Mouse (Mus musculus): Measurements from ENCODE around the gene Obp1b. TPM values are rescaled to one million over a fixed set of nuclear protein-coding genes. Genes with fewer than 3 reads are reported as not detected.
"Not testable (repeated sequence)": the region's sequence is repeated elsewhere in the genome, so short reads cannot be mapped to it uniquely, and the experiment has no call there.

Obp1b gene
- polyA plus RNA-seq (2015; fragmentation: Nextera tagmentation; extraction: Ambion mirVana): not detected in 2 replicates

DNA sequence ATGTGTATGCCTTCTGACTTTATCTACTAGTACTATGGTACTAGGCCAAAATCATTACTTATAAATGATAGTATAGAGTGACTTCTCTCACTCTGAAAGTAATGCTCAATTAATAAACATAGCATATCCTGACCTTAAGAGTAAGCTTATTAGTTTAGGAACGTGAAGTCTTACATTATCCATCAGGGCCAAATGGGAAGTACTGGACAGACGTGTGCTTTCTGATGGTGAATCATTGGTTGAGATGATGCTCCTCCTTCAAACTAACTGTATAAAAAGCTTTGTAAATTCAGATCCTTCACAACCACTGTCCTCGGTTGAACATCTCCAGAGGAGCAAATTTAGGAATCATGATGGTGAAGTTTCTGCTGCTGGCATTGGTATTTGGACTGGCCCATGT lies at the start of gene Obp1b:
Gene Obp1b (plus strand): TSS at position 301 of the 400 bp plus-strand sequence.
- H3K9ac ChIP-seq (replicated peaks); H3K4me2 ChIP-seq (replicated peaks); H3K27me3 ChIP-seq; H3K9me3 ChIP-seq; H3K4me1 ChIP-seq; ATAC-seq (replicated peaks); H3K36me3 ChIP-seq; H3K4me3 ChIP-seq; H3K27ac ChIP-seq (replicated peaks): not testable (repeated sequence)
- no CpG with 5 or more reads among the region's 3 CpGs for WGBS

DNA sequence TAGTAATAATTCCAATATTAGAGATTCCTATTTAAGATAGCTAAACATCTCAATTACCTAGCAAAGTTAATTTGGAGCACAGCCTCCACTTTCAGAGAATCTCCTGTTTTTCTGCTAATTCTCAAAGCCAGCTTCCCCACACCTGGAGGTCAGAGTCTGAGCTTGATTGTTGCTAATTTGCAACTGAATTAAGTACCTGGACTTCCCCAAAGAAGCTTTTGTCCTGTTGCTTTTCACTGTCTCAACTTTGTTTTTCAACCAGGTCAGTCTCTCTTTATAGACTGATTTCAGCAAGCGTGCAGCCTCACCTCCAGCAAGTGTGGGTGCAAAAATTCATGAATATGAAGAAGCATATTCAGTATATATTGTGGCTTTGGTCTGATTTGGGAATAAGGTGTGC lies 15.6 kb downstream of the Obp1b start:
- not testable (repeated sequence) for H3K4me1 ChIP-seq; H3K4me3 ChIP-seq; H3K9ac ChIP-seq (replicated peaks); H3K36me3 ChIP-seq; H3K4me2 ChIP-seq (replicated peaks); H3K27me3 ChIP-seq; H3K9me3 ChIP-seq; ATAC-seq (replicated peaks); H3K27ac ChIP-seq (replicated peaks)
- 53% methylated on average over 1 of the region's 1 CpGs for WGBS

DNA sequence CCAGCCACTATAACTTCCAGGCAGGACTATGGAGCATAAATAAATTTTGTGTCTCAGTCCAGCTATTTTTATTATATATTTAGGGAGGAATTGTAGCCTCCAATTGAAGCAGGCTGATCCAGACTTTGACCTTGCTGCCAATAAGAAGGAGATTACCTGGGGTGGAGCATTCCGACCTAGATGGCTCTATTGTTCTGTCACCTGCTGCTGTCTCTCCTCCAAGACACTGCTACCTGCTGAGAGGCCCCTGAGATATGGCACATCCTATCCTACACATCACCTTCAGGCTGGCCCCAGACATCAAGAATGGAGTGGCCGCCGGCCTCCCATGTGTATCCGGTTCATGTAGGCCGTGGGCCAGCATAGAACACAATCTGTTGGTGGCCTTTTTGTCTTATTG lies 16.3 kb downstream of the Obp1b start:
- Histone ChIP-seq H3K27ac (replicated peaks) (no peak overlapping the region), H3K4me1 (no peaks in the 10 kb centered on the region), H3K27me3 (no peaks in the 10 kb centered on the region), H3K9me3 (no peaks in the 10 kb centered on the region; the same call in 1 of the 2 replicates), H3K36me3 (no peaks in the 10 kb centered on the region), H3K4me2 (replicated peaks) (no peak overlapping the region), H3K4me3 (no peak overlapping the region), H3K9ac (replicated peaks) (no peak overlapping the region)
- no peak for ATAC-seq (replicated peaks)
- 91% methylated on average over 5 of the region's 5 CpGs for WGBS

Other genes starting within 250 kb of the Obp1b start
- not detected in 2 replicates for gene Obp1a, start 95.4 kb upstream of the Obp1b start, polyA plus RNA-seq (2015; fragmentation: Nextera tagmentation; extraction: Ambion mirVana)
- not detected in 2 replicates for gene Gm5938, start 61.3 kb upstream of the Obp1b start, polyA plus RNA-seq (2015; fragmentation: Nextera tagmentation; extraction: Ambion mirVana)
- gene Gm14743, start 59.1 kb downstream of the Obp1b start, polyA plus RNA-seq (2015; fragmentation: Nextera tagmentation; extraction: Ambion mirVana): not detected in 2 replicates
- not detected in 2 replicates for gene 4930480E11Rik, start 182.9 kb downstream of the Obp1b start, polyA plus RNA-seq (2015; fragmentation: Nextera tagmentation; extraction: Ambion mirVana)

All from forebrain, embryonic 15.5 days (tissue).